Mouse (Mus musculus): ENCODE measurements at regions not wholly inside any gene's neighbourhood (a gene's known extent, or its start where the extent isn't known, plus 50 kb on each side); places are given as distances from the start of the nearest gene placed in this dataset.

DNA sequence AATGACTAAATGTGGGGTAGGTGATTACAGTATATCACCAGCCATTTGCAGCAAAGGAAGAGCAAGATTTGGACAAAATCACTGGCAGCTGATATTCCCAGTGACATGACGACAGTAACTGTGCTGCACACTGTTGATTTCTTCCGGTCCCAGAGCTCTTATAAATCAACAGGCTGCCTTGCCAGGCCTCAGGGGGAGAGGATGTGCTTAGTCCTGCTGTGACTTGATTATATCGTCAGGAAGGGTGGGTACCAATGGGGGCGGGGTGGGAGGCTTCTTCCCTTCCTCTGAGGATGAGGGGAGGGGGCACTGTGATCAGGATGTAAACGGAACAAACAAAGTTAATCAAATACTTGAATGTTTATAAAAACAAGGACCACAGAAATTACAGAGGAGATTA is 110.9 kb upstream of the Kctd3 start:
- H3K4me2 ChIP-seq (replicated peaks) = no peak overlapping the region
- WGBS = 51% methylated on average over 5 of the region's 5 CpGs
- H3K27me3 ChIP-seq (replicated peaks) = no peaks in the 10 kb centered on the region
- no peak for ATAC-seq
- no peak overlapping the region for H3K4me3 ChIP-seq (replicated peaks)
- H3K9ac ChIP-seq = no peak overlapping the region
- H3K4me1 ChIP-seq (replicated peaks) = no peaks in the 10 kb centered on the region
- H3K9me3 ChIP-seq = no peaks in the 10 kb centered on the region
- H3K36me3 ChIP-seq = no peaks in the 10 kb centered on the region
- H3K27ac ChIP-seq = no peak overlapping the region

DNA sequence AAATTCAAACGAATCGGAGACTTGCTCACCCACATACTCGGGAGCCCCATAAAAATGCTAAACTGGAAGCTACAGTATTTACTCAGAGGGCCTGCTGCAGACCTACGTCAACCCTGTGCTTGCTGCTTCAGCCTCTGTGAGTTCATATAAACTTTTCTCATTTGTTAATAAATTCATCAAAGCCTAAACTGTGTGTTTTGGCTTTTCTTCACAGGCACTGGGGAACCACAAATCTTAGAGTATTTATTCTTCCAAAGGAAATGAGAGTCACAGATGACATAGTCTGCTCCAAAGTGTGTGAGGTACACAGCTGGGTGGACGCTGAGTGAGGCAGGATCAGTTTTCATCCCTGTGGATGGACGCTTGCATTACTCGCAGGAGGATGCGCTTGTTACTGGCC is 108.3 kb upstream of the Kctd3 start:
- no peaks in the 10 kb centered on the region for H3K4me1 ChIP-seq (replicated peaks)
- 0 out of 2 replicates have a peak overlapping the region, but pooled peaks have one; percentile 20 for H3K27ac ChIP-seq
- no peak overlapping the region for H3K9ac ChIP-seq
- no peaks in the 10 kb centered on the region for H3K27me3 ChIP-seq (replicated peaks)
- no peaks in the 10 kb centered on the region for H3K9me3 ChIP-seq
- no peak overlapping the region for H3K4me2 ChIP-seq (replicated peaks)
- ATAC-seq = 0 out of 2 replicates have a peak, but pooled peaks have one; percentile 56
- H3K4me3 ChIP-seq (replicated peaks) = no peak overlapping the region
- 38% methylated on average over 8 of the region's 8 CpGs for WGBS
- no peaks in the 10 kb centered on the region for H3K36me3 ChIP-seq

DNA sequence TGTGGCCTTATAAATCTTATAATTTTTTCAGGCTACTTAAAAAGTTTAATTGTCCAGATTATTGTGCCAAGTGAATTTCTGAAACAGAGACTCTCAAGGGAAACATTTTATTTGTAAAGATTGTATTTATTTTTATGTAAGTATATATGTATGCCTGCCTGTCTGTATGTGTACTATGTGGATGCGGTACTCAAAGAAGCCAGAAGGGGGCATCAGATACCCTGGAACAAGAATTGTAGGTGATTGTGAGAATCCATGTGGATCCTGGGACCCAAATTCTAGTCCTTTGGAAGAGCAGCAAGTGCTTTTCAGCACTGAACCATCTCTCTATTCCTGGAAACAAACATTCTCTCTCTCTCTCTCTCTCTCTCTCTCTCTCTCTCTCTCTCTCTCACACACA is 107.6 kb upstream of the Kctd3 start:
- Histone ChIP-seq H3K36me3 (no peaks in the 10 kb centered on the region), H3K27ac (no peak overlapping the region), H3K9ac (no peak overlapping the region), H3K27me3 (replicated peaks) (no peaks in the 10 kb centered on the region), H3K9me3 (no peaks in the 10 kb centered on the region), H3K4me2 (replicated peaks) (no peak overlapping the region), H3K4me3 (replicated peaks) (no peak overlapping the region), H3K4me1 (replicated peaks) (no peaks in the 10 kb centered on the region)
- no peak for ATAC-seq
- 100% methylated on average over 1 of the region's 1 CpGs for WGBS

DNA sequence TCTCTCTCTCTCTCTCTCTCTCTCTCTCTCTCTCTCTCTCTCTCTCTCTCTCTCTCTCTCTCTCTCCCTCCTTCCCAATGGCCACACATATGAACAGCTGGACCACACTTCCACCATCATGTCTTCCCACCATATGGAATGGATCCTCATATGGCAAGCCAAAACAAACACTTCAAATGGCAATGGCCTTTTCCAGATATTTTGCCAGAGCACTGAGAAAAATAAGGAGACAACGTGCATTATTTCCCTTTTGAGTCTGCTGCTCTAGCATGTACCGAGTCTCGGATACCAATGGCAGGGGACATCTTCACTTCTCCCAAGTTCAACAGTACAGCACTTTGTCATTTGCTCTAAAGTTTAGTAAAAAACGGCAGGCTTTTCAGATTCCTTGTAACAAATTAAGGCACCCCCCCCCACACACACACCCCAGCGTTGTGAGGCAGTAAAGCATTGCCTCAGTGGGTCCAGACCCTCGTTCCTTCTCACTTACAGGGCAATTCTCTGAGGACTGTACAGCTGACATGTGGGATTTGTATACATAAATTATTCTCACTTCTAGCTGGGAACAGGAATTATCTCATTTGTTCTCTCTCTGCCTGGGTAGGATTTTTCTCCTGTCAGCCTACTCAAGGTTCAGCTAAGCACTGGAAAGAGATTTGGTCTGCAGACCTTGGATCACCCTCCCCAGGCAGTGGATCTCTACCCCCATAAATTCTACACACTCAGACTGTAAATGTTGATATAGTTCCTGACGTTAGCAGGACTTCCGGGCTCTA is 100.8 kb upstream of the Kctd3 start:
- H3K4me3 ChIP-seq (replicated peaks) = no peak overlapping the region
- H3K4me2 ChIP-seq (replicated peaks) = no peak overlapping the region; the same call in 1 of the 2 replicates
- ATAC-seq = peak; percentile 51
- no peak overlapping the region for H3K9ac ChIP-seq
- H3K36me3 ChIP-seq = no peaks in the 10 kb centered on the region
- H3K4me1 ChIP-seq (replicated peaks) = no peaks in the 10 kb centered on the region
- peak overlapping the region; percentile 44 for H3K27ac ChIP-seq
- 36% methylated on average over 8 of the region's 8 CpGs for WGBS
- H3K27me3 ChIP-seq (replicated peaks) = no peaks in the 10 kb centered on the region
- no peaks in the 10 kb centered on the region for H3K9me3 ChIP-seq

DNA sequence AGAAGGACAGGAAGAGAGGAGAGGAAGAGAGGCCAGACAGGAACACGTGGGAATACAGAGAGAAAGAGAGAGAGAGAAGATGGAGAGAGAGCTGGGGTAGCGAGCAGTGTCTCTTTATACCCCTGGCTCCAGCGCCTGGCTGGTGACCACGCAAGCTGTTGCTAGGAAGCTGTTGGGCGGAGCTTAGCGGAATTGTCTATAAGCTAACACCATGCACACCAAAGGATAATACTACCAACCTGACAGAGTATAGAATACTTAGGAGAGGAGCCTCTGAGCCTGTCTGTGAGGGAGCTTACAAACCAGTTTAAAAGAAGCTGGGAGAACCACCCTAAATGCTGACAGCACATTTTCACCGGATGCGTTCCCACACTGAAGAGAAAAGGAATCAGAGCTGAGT is 100.2 kb upstream of the Kctd3 start:
- H3K27me3 ChIP-seq (replicated peaks) = no peaks in the 10 kb centered on the region
- no peaks in the 10 kb centered on the region for H3K9me3 ChIP-seq
- H3K4me3 ChIP-seq (replicated peaks) = no peak overlapping the region
- no peak; the same call in 1 of the 2 replicates for ATAC-seq
- H3K36me3 ChIP-seq = no peaks in the 10 kb centered on the region
- H3K4me2 ChIP-seq (replicated peaks) = no peak overlapping the region
- no peaks in the 10 kb centered on the region for H3K4me1 ChIP-seq (replicated peaks)
- H3K27ac ChIP-seq = no peak overlapping the region
- H3K9ac ChIP-seq = no peak overlapping the region
- 48% methylated on average over 8 of the region's 8 CpGs for WGBS

DNA sequence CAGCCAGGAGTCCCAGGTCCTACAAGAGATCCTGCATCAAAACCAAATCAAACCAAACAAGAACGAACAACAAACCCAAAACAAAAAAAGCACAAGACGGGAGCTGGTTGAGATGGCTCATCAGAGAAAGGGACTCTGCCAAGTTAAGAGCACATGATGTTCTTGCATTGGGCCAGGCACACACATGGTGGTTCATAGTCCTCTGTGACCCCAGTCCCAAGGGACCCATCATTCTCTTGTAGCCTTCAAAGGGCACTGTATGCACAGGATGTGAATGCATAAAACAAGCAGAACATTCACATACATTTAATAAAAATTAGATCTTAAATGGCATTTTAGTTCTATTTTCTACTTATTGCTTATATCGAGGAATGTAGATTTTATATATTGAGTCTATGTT is 99.5 kb upstream of the Kctd3 start:
- no peak overlapping the region for H3K4me3 ChIP-seq (replicated peaks)
- no peaks in the 10 kb centered on the region for H3K27me3 ChIP-seq (replicated peaks)
- H3K4me2 ChIP-seq (replicated peaks) = no peak overlapping the region
- no peak overlapping the region for H3K9ac ChIP-seq
- no peaks in the 10 kb centered on the region for H3K36me3 ChIP-seq
- no peak overlapping the region for H3K27ac ChIP-seq
- H3K4me1 ChIP-seq (replicated peaks) = no peaks in the 10 kb centered on the region
- 87% methylated on average over 3 of the region's 3 CpGs for WGBS
- H3K9me3 ChIP-seq = no peaks in the 10 kb centered on the region
- no peak for ATAC-seq

DNA sequence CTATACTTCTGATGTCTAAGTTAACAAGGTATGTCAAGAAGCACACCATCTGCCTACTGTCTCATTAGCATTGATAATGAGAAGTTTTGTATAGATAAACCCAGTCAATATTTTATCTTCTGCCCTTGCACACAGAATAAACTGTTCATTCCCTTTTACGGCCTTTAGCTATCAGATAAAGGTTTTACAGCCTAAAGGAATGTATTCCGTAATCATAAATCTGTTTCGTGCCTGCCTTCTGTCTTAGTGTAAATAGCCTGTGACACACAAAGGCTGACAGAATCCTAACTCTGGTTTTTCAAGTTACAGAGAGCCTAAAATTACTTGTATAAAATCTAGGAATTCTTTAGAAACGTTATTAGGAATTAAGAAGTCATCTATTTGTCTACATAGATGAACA is 97.6 kb upstream of the Kctd3 start:
- H3K27me3 ChIP-seq (replicated peaks) = no peaks in the 10 kb centered on the region
- no peak overlapping the region for H3K4me2 ChIP-seq (replicated peaks)
- no peak overlapping the region for H3K27ac ChIP-seq
- no peak overlapping the region for H3K9ac ChIP-seq
- H3K36me3 ChIP-seq = no peaks in the 10 kb centered on the region
- no peaks in the 10 kb centered on the region for H3K9me3 ChIP-seq
- WGBS = 27% methylated on average over 4 of the region's 4 CpGs
- ATAC-seq = peak; percentile 73
- H3K4me3 ChIP-seq (replicated peaks) = no peak overlapping the region
- H3K4me1 ChIP-seq (replicated peaks) = no peaks in the 10 kb centered on the region

DNA sequence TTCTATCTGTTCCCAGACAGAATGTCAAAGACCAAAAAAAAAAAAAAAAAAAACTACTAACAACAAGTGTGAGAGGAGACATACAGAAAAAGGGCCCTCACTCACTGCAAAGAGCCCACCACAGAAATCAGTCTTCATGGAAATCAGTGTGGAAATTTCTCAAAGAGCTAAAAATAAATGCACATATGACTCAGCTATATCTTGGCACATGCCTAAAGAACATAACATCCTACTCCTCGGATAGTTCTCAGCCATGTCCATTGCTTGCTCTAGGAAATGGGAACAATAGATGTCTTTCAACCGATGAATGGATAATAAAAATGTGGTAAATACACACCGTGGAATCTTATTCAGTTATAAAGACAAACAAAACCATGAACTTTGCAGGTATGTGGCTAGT is 95.1 kb upstream of the Kctd3 start:
- no peaks in the 10 kb centered on the region for H3K4me1 ChIP-seq (replicated peaks)
- no peaks in the 10 kb centered on the region for H3K27me3 ChIP-seq (replicated peaks)
- H3K36me3 ChIP-seq = no peaks in the 10 kb centered on the region
- H3K4me3 ChIP-seq (replicated peaks) = no peak overlapping the region
- H3K9ac ChIP-seq = no peak overlapping the region
- H3K27ac ChIP-seq = no peak overlapping the region
- H3K4me2 ChIP-seq (replicated peaks) = no peak overlapping the region
- WGBS = 70% methylated on average over 3 of the region's 3 CpGs
- no peak for ATAC-seq
- H3K9me3 ChIP-seq = no peaks in the 10 kb centered on the region

DNA sequence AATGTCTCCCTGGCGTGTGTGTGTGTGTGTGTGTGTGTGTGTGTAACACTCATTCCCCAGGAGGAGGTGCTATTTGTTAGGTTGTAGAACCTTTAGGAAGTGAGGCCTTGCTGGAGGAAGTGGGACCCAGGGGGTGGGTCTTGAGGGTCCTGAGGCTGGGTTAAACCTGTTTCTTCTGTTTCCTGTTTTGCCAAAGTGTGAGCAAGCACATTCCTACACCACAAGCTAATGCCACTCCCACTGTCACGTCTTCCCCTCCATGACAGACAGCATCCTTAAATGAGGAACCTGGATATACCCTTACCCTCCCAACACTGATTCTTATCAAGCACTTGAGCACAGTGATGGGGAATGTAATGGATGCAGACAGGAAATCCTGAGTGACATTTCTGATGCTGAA is 91.5 kb upstream of the Kctd3 start:
- Histone ChIP-seq H3K9ac (no peak overlapping the region), H3K9me3 (no peaks in the 10 kb centered on the region), H3K27ac (no peak overlapping the region), H3K27me3 (replicated peaks) (no peaks in the 10 kb centered on the region), H3K36me3 (no peaks in the 10 kb centered on the region), H3K4me2 (replicated peaks) (no peak overlapping the region), H3K4me3 (replicated peaks) (no peak overlapping the region), H3K4me1 (replicated peaks) (no peaks in the 10 kb centered on the region)
- ATAC-seq = no peak
- 88% methylated on average over 2 of the region's 2 CpGs for WGBS

DNA sequence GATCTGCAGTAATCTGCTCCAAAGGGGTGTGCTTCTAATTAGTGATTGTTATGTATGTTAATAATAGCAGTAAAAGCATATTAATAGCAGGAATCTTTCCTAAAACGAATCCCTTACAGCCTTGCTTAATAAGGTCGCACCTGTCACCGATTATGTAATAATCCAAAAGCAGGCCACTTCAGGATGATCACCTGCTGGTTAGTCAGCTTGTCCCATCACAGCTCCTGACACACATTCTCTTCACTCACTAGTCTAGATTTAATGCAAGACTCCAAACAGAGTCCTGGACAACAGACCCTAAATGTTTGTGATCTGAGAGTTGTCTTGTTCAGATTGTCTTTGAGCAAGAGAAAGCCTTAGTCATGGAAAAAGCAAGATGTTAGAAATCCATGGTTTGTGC is 85.2 kb upstream of the Kctd3 start:
- ATAC-seq = no peak
- WGBS = 91% methylated on average over 3 of the region's 3 CpGs
- no peak overlapping the region for H3K4me3 ChIP-seq (replicated peaks)
- H3K9me3 ChIP-seq = no peaks in the 10 kb centered on the region
- H3K9ac ChIP-seq = no peak overlapping the region
- no peaks in the 10 kb centered on the region for H3K36me3 ChIP-seq
- no peaks in the 10 kb centered on the region for H3K4me1 ChIP-seq (replicated peaks)
- no peak overlapping the region for H3K4me2 ChIP-seq (replicated peaks)
- no peaks in the 10 kb centered on the region for H3K27me3 ChIP-seq (replicated peaks)
- H3K27ac ChIP-seq = no peak overlapping the region

DNA sequence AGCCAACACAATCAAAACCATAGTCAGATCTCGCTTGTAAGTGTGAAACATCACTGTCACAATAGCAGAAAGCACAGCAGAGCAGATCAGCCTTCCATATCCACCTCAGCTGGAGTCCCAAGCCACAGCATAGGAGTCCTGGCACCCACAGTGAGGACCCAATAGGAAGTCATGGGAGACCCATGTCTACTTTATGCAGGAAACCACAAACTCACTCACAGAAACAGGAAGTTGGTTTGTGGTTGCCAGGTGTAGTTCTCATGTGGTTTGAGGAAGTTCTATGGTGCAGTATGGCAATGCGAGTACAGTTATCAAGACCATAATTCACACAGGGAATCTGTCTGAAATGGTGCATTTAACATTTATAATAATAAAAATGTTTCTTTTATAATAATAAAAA is 77.6 kb upstream of the Kctd3 start:
- Histone ChIP-seq H3K36me3 (no peaks in the 10 kb centered on the region), H3K4me2 (replicated peaks) (no peak overlapping the region), H3K9ac (no peak overlapping the region), H3K9me3 (no peaks in the 10 kb centered on the region), H3K4me1 (replicated peaks) (0 out of 2 replicates have a peak, but pooled peaks cover 3% of the 10 kb centered on the region), H3K27ac (no peak overlapping the region), H3K27me3 (replicated peaks) (no peaks in the 10 kb centered on the region), H3K4me3 (replicated peaks) (no peak overlapping the region)
- ATAC-seq = no peak
- 82% methylated on average over 2 of the region's 2 CpGs for WGBS

DNA sequence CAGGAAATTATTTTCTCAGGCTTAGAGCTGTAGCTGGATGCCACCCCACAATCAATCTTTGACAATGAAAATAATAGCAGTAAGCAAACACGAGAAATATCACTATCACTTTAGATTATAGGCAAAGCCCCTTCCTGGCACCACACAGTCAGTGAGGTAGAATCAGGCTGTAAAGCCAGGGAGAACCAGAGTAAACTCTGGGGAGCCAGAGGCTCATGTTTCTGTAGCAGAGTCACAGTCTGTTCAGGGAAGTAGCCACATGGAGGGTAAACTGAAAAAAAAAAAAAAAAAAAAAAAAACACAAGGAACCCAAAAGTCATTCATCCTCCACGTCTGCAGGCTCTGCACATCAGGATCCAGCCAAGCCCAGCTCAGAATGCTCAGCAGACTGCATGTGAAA is 73.6 kb upstream of the Kctd3 start:
- Histone ChIP-seq H3K4me1 (replicated peaks) (0 out of 2 replicates have a peak, but pooled peaks cover 3% of the 10 kb centered on the region), H3K9me3 (no peaks in the 10 kb centered on the region), H3K4me3 (replicated peaks) (no peak overlapping the region), H3K9ac (no peak overlapping the region), H3K27me3 (replicated peaks) (no peaks in the 10 kb centered on the region), H3K4me2 (replicated peaks) (no peak overlapping the region), H3K27ac (no peak overlapping the region), H3K36me3 (no peaks in the 10 kb centered on the region)
- WGBS = 39% methylated on average over 2 of the region's 2 CpGs
- no peak for ATAC-seq

DNA sequence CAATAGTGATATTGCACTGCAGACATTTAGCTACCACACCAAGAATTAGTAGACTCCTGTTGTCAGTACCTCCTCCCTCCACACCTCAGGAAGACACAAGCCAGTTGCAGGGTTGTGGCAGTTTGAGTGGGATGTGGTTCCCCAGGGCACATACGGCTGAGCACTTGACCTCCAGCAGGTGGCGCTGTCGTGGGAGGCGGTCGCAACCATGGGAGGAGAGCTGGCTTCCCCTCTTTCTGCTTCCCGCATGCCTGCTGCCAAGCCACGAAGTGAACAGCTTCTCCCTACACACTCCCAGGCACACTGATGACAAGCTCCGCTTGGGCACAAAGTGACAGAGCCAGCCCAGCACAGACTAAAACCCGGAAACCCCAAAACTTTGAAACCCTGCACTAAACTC is 73.2 kb upstream of the Kctd3 start:
- Histone ChIP-seq H3K27me3 (replicated peaks) (no peaks in the 10 kb centered on the region), H3K4me3 (replicated peaks) (no peak overlapping the region), H3K27ac (no peak overlapping the region), H3K36me3 (no peaks in the 10 kb centered on the region), H3K4me2 (replicated peaks) (no peak overlapping the region), H3K9me3 (no peaks in the 10 kb centered on the region), H3K9ac (no peak overlapping the region), H3K4me1 (replicated peaks) (0 out of 2 replicates have a peak, but pooled peaks cover 3% of the 10 kb centered on the region)
- peak; percentile 68; the same call in 1 of the 2 replicates for ATAC-seq
- 24% methylated on average over 9 of the region's 9 CpGs for WGBS
